Mouse (Mus musculus) lung, postnatal 0 days (tissue): Measurements from ENCODE around the gene Ankef1.

Experiments
- CTCF ChIP-seq: IDR thresholded peaks from 2 replicates; pipeline ENCODE4 v1.5.1; 2016; ENCODE audit warnings: antibody characterized with exemption, mild to moderate bottlenecking
- EP300 ChIP-seq: IDR thresholded peaks from 2 replicates; pipeline ENCODE4 v1.6.1; 2016; ENCODE audit warnings: antibody characterized with exemption, mild to moderate bottlenecking, control low read depth

DNA sequence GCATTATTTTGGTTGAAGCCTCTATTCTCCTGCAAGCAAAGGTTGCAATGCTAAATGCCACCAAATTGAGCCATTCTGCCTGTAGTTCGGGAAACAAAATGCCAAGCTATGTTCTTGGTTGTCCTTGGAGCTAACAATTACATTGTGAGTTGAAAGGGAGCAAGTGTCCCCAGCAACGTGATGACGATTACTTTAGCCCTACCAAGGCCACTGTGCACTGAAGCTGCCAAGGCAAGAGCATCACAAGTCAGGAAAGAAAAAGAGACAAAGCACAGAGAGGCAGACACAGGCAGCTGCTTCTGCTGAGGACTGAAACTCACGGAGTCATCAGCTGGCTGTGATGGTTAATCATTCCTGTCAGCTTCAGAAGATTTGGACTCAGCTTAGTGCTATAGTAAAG, 99.5 kb downstream of the Ankef1 start:
- no peak for TF ChIP-seq CTCF
- TF ChIP-seq EP300 = no peak
